In genomic region chr13:75088597-75088996, GRCm38 (mm10) we compare ENCODE assay signal across 10 mouse cellular contexts. TPM values are rescaled to one million over a fixed set of nuclear protein-coding genes. Genes with fewer than 3 reads are reported as not detected.
DNase-seq lines count a peak whose midpoint lies in the region; ATAC-seq and TF ChIP-seq lines count a peak whose summit lies in the region.
"Had no signal": no experiment of that assay in that cellular context is flagged by ENCODE, and none has a peak within 500 bp of the region (broad histone marks: within the 10 kb centered on the region; RNA-seq: fewer than 3 reads in every experiment).

No protein-coding gene starts in this region.

- no peak overlapping the region for H3K27ac ChIP-seq in embryonic facial prominence, embryonic 14.5 days (replicated peaks; ENCODE audit: low read depth, low read length)

- no peaks in the 10 kb centered on the region for H3K36me3 ChIP-seq in embryonic facial prominence, embryonic 14.5 days (ENCODE audit: control insufficient read depth, insufficient read depth, low read length)
- H3K36me3 ChIP-seq in myocyte (ENCODE audit: control insufficient read depth, insufficient read depth) = no peaks in the 10 kb centered on the region
- H3K36me3 ChIP-seq: heart, embryonic 12.5 days had no signal

- peaks cover 11% of the 10 kb centered on the region; the same call in 1 of the 2 replicates for H3K4me1 ChIP-seq in embryonic facial prominence, embryonic 14.5 days (ENCODE audit: control insufficient read depth, insufficient read depth, low read length)

- no peak overlapping the region for H3K4me2 ChIP-seq in embryonic facial prominence, embryonic 14.5 days (ENCODE audit: low read depth, low read length)
- H3K4me2 ChIP-seq in myocyte (ENCODE audit: low read depth) = no peak overlapping the region
- H3K4me2 ChIP-seq: heart, embryonic 12.5 days had no signal

- H3K9me3 ChIP-seq in embryonic facial prominence, embryonic 14.5 days (ENCODE audit: control insufficient read depth, low read length) = no peaks in the 10 kb centered on the region
- H3K9me3 ChIP-seq: heart, embryonic 12.5 days had no signal

- no peaks in the 10 kb centered on the region for H3K79me2 ChIP-seq in myocyte (ENCODE audit: control insufficient read depth, insufficient read depth)

- peaks cover 23% of the 10 kb centered on the region for H3K27me3 ChIP-seq in embryonic facial prominence, embryonic 14.5 days (replicated peaks; ENCODE audit: control insufficient read depth, insufficient read depth, low read length)
- no peaks in the 10 kb centered on the region for H3K27me3 ChIP-seq in myocyte (ENCODE audit: control insufficient read depth, insufficient read depth, insufficient read length)

- no peak for ATAC-seq in embryonic facial prominence, embryonic 14.5 days (ENCODE audit: low read depth)

- peak; percentile 5 for DNase-seq in kidney, adult 9 months
- no peak for DNase-seq in kidney, adult 18-20 months
- DNase-seq in R1 (ENCODE audit: low read depth, low spot score) = peak; percentile 58
- peak; percentile 64 for DNase-seq in embryonic facial prominence, embryonic 14.5 days (ENCODE audit: low spot score)
- DNase-seq in gastrocnemius, adult 18-20 months (ENCODE audit: low spot score) = no peak
- no peak for DNase-seq in layer of hippocampus, postnatal 14 days (ENCODE audit: low spot score in 2 of 2)
- DNase-seq in thymus, postnatal 36 days = no peak

- no peak overlapping the region for H3ac ChIP-seq in myocyte (ENCODE audit: control insufficient read depth, insufficient read length)

- H3K9ac ChIP-seq in embryonic facial prominence, embryonic 14.5 days (ENCODE audit: low read depth, low read length) = no peak overlapping the region
- H3K9ac ChIP-seq: heart, embryonic 12.5 days had no signal

- H3K4me3 ChIP-seq in embryonic facial prominence, embryonic 14.5 days (ENCODE audit: low read depth, low read length) = no peak overlapping the region
- no peak overlapping the region for H3K4me3 ChIP-seq in myocyte
- H3K4me3 ChIP-seq: heart, embryonic 12.5 days had no signal

- no peak for TF ChIP-seq POLR2A in myocyte (IDR thresholded peaks at IDR 0.05; ENCODE audit: insufficient read length, low read depth)

- WGBS in embryonic facial prominence, embryonic 14.5 days = 19% methylated on average over 6 of the region's 6 CpGs

TF ChIP-seq in myocyte, 11 proteins besides CTCF, POLR2A, EP300 and RAD21:
- TF ChIP-seq REST (IDR thresholded peaks at IDR 0.05; ENCODE audit: insufficient read depth, insufficient read length) (peak; percentile 70), USF1 (IDR thresholded peaks at IDR 0.05; ENCODE audit: low read depth) (no peak), TCF12 (IDR thresholded peaks at IDR 0.05; ENCODE audit: insufficient read depth, poor library complexity, severe bottlenecking) (no peak)
TF ChIP-seq in myocyte: peak in this region for 1.

RNA-seq across cellular contexts. Expression of gene Pcsk1, which starts 1.0 kb away (rescaled TPM):
- polyA plus RNA-seq in embryonic facial prominence, embryonic 14.5 days (2014; fragmentation: Nextera tagmentation; extraction: Ambion mirVana) = 0.71 and 1.1 TPM in 2 replicates
- not detected for polyA plus RNA-seq in myocyte (2012; fragmentation: generic; extraction: Trizol)
- total RNA-seq in gastrocnemius, adult 18-20 months (2021) = under 1 TPM; 0.30 to 0.40 TPM
- total RNA-seq in layer of hippocampus, postnatal 14 days (2021) = 10 to 100 TPM; 25.3 TPM
- total RNA-seq: monocyte, adult 5-6 weeks had no signal

Comparison
In these comparisons a context has a peak if more than half of its experiments do, and no peak if none do; other contexts are left out.
1. DNase-seq: peak in kidney, adult 9 months (single experiment), R1 (single experiment) and embryonic facial prominence, embryonic 14.5 days (single experiment); none in kidney, adult 18-20 months (single experiment), gastrocnemius, adult 18-20 months (single experiment), layer of hippocampus, postnatal 14 days (0 of 2) and thymus, postnatal 36 days (0 of 2).
2. RNA of gene Pcsk1, which starts 1.0 kb away (total RNA-seq): 25.3 TPM in layer of hippocampus, postnatal 14 days; 0.30 to 0.40 TPM in gastrocnemius, adult 18-20 months; every median in the first group is over 10 times any median in the second.